Mouse (Mus musculus) spleen, adult 2 months (tissue): Measurements from ENCODE around the gene Slfn14.

Source experiments
- CTCF ChIP-seq: fragments of 200-500 bp; IDR thresholded peaks from 2 replicates; pipeline ENCODE4 v1.5.1; 2011; ENCODE audit warnings: mild to moderate bottlenecking, inconsistent platforms; ENCODE audit not compliant: insufficient read depth, insufficient read length, insufficient replicate concordance; ENCODE audit errors: extremely low read depth
- POLR2A ChIP-seq: fragments of 200-500 bp; IDR thresholded peaks from 2 replicates; pipeline ENCODE4 v1.6.1; 2011; ENCODE audit warnings: low read depth, low read length, inconsistent platforms

- TF ChIP-seq CTCF (no peak), POLR2A (no peak)
These were observed 18.0 kb upstream of the Slfn14 start for GRCm38 (mm10) chr11:83304485-83304884.
